Mouse (Mus musculus): Measurements from ENCODE around the gene Tmem50a. TPM values are rescaled to one million over a fixed set of nuclear protein-coding genes. Genes with fewer than 3 reads are reported as not detected.

Gene Tmem50a
- polyA plus RNA-seq, 1 experiment from 2014 or later = 253 TPM

- Histone ChIP-seq H3K27ac (ENCODE audit: low read length) (no peak overlapping the region), H3K4me3 (ENCODE audit: low read depth, low read length) (no peak overlapping the region), H3K9me3 (replicated peaks; ENCODE audit: control insufficient read depth, low read length, poor library complexity, severe bottlenecking) (no peaks in the 10 kb centered on the region), H3K9ac (ENCODE audit: low read depth, low read length) (no peak overlapping the region), H3K27me3 (ENCODE audit: control insufficient read depth, insufficient read depth, low read depth, low read length) (no peaks in the 10 kb centered on the region), H3K36me3 (ENCODE audit: control insufficient read depth, insufficient read depth, low read length) (peaks cover 4% of the 10 kb centered on the region), H3K4me2 (ENCODE audit: low read length) (no peak overlapping the region), H3K4me1 (ENCODE audit: control insufficient read depth, insufficient read depth, low read length) (no peaks in the 10 kb centered on the region)
- 82% methylated on average over 6 of the region's 6 CpGs for WGBS
- ATAC-seq = no peak
Observed at GRCm38 (mm10) chr4:134892096-134892495, 22.7 kb downstream of the Tmem50a start.

- Histone ChIP-seq H3K4me2 (ENCODE audit: low read length) (no peak overlapping the region), H3K9me3 (replicated peaks; ENCODE audit: control insufficient read depth, low read length, poor library complexity, severe bottlenecking) (no peaks in the 10 kb centered on the region), H3K36me3 (ENCODE audit: control insufficient read depth, insufficient read depth, low read length) (no peaks in the 10 kb centered on the region), H3K27ac (ENCODE audit: low read length) (no peak overlapping the region), H3K9ac (ENCODE audit: low read depth, low read length) (no peak overlapping the region), H3K4me1 (ENCODE audit: control insufficient read depth, insufficient read depth, low read length) (peaks cover 5% of the 10 kb centered on the region), H3K27me3 (ENCODE audit: control insufficient read depth, insufficient read depth, low read depth, low read length) (no peaks in the 10 kb centered on the region), H3K4me3 (ENCODE audit: low read depth, low read length) (no peak overlapping the region)
- 94% methylated on average over 4 of the region's 4 CpGs for WGBS
- ATAC-seq = no peak
Observed at GRCm38 (mm10) chr4:134884364-134884763, 30.5 kb downstream of the Tmem50a start.

GRCm38 (mm10) chr4:134883808-134884207, 31.0 kb downstream of the Tmem50a start:
- WGBS = 93% methylated on average over 10 of the region's 10 CpGs
- Histone ChIP-seq H3K4me1 (ENCODE audit: control insufficient read depth, insufficient read depth, low read length) (peaks cover 8% of the 10 kb centered on the region), H3K27me3 (ENCODE audit: control insufficient read depth, insufficient read depth, low read depth, low read length) (no peaks in the 10 kb centered on the region), H3K36me3 (ENCODE audit: control insufficient read depth, insufficient read depth, low read length) (no peaks in the 10 kb centered on the region), H3K9me3 (replicated peaks; ENCODE audit: control insufficient read depth, low read length, poor library complexity, severe bottlenecking) (no peaks in the 10 kb centered on the region), H3K9ac (ENCODE audit: low read depth, low read length) (no peak overlapping the region), H3K4me3 (ENCODE audit: low read depth, low read length) (no peak overlapping the region), H3K4me2 (ENCODE audit: low read length) (no peak overlapping the region), H3K27ac (ENCODE audit: low read length) (no peak overlapping the region)
- ATAC-seq = no peak

GRCm38 (mm10) chr4:134883266-134883665, 31.6 kb downstream of the Tmem50a start:
- Histone ChIP-seq H3K9me3 (replicated peaks; ENCODE audit: control insufficient read depth, low read length, poor library complexity, severe bottlenecking) (no peaks in the 10 kb centered on the region), H3K4me1 (ENCODE audit: control insufficient read depth, insufficient read depth, low read length) (peaks cover 8% of the 10 kb centered on the region), H3K27ac (ENCODE audit: low read length) (no peak overlapping the region), H3K27me3 (ENCODE audit: control insufficient read depth, insufficient read depth, low read depth, low read length) (no peaks in the 10 kb centered on the region), H3K4me2 (ENCODE audit: low read length) (no peak overlapping the region), H3K9ac (ENCODE audit: low read depth, low read length) (no peak overlapping the region), H3K4me3 (ENCODE audit: low read depth, low read length) (no peak overlapping the region), H3K36me3 (ENCODE audit: control insufficient read depth, insufficient read depth, low read length) (no peaks in the 10 kb centered on the region)
- 41% methylated on average over 7 of the region's 7 CpGs for WGBS
- ATAC-seq = no peak

- no peaks in the 10 kb centered on the region for H3K27me3 ChIP-seq (ENCODE audit: control insufficient read depth, insufficient read depth, low read depth, low read length)
Observed at GRCm38 (mm10) chr4:134880041-134880440, 34.8 kb downstream of the Tmem50a start.

GRCm38 (mm10) chr4:134879410-134879981, 35.3 kb downstream of the Tmem50a start:
- Histone ChIP-seq H3K4me1 (ENCODE audit: control insufficient read depth, insufficient read depth, low read length) (peaks cover 8% of the 10 kb centered on the region), H3K9me3 (replicated peaks; ENCODE audit: control insufficient read depth, low read length, poor library complexity, severe bottlenecking) (no peaks in the 10 kb centered on the region), H3K27me3 (ENCODE audit: control insufficient read depth, insufficient read depth, low read depth, low read length) (no peaks in the 10 kb centered on the region), H3K9ac (ENCODE audit: low read depth, low read length) (peak overlapping the region; percentile 54), H3K27ac (ENCODE audit: low read length) (no peak overlapping the region), H3K36me3 (ENCODE audit: control insufficient read depth, insufficient read depth, low read length) (no peaks in the 10 kb centered on the region), H3K4me3 (ENCODE audit: low read depth, low read length) (peak overlapping the region; percentile 31), H3K4me2 (ENCODE audit: low read length) (peak overlapping the region; percentile 63)
- peak; percentile 48; the same call in 1 of the 2 replicates for ATAC-seq
- WGBS = 2% methylated on average over 17 of the region's 17 CpGs

More at GRCm38 (mm10) chr4:134880041-134880440, 34.8 kb downstream of the Tmem50a start:
- no peaks in the 10 kb centered on the region for H3K9me3 ChIP-seq (replicated peaks; ENCODE audit: control insufficient read depth, low read length, poor library complexity, severe bottlenecking)
- H3K9ac ChIP-seq (ENCODE audit: low read depth, low read length) = no peak overlapping the region
- 36% methylated on average over 6 of the region's 6 CpGs for WGBS
- H3K36me3 ChIP-seq (ENCODE audit: control insufficient read depth, insufficient read depth, low read length) = no peaks in the 10 kb centered on the region
- peak overlapping the region; percentile 31; the same call in 1 of the 2 replicates for H3K4me3 ChIP-seq (ENCODE audit: low read depth, low read length)
- ATAC-seq = no peak
- peak overlapping the region; percentile 63 for H3K4me2 ChIP-seq (ENCODE audit: low read length)
- H3K4me1 ChIP-seq (ENCODE audit: control insufficient read depth, insufficient read depth, low read length) = peaks cover 8% of the 10 kb centered on the region
- no peak overlapping the region for H3K27ac ChIP-seq (ENCODE audit: low read length)

- H3K27ac ChIP-seq (ENCODE audit: low read length) = no peak overlapping the region
- H3K36me3 ChIP-seq (ENCODE audit: control insufficient read depth, insufficient read depth, low read length) = no peaks in the 10 kb centered on the region
- 80% methylated on average over 9 of the region's 9 CpGs for WGBS
- H3K4me3 ChIP-seq (ENCODE audit: low read depth, low read length) = no peak overlapping the region
- H3K4me1 ChIP-seq (ENCODE audit: control insufficient read depth, insufficient read depth, low read length) = peaks cover 8% of the 10 kb centered on the region
- no peaks in the 10 kb centered on the region for H3K27me3 ChIP-seq (ENCODE audit: control insufficient read depth, insufficient read depth, low read depth, low read length)
- no peaks in the 10 kb centered on the region for H3K9me3 ChIP-seq (replicated peaks; ENCODE audit: control insufficient read depth, low read length, poor library complexity, severe bottlenecking)
- ATAC-seq = no peak
- no peak overlapping the region for H3K4me2 ChIP-seq (ENCODE audit: low read length)
- no peak overlapping the region for H3K9ac ChIP-seq (ENCODE audit: low read depth, low read length)
Observed at GRCm38 (mm10) chr4:134876171-134876570, 38.7 kb downstream of the Tmem50a start.

GRCm38 (mm10) chr4:134871950-134872349, 42.9 kb downstream of the Tmem50a start:
- Histone ChIP-seq H3K27me3 (ENCODE audit: control insufficient read depth, insufficient read depth, low read depth, low read length) (peaks cover 11% of the 10 kb centered on the region), H3K4me2 (ENCODE audit: low read length) (no peak overlapping the region), H3K4me1 (ENCODE audit: control insufficient read depth, insufficient read depth, low read length) (peaks cover 2% of the 10 kb centered on the region; the same call in 1 of the 2 replicates), H3K27ac (ENCODE audit: low read length) (no peak overlapping the region), H3K36me3 (ENCODE audit: control insufficient read depth, insufficient read depth, low read length) (no peaks in the 10 kb centered on the region), H3K4me3 (ENCODE audit: low read depth, low read length) (no peak overlapping the region), H3K9ac (ENCODE audit: low read depth, low read length) (no peak overlapping the region), H3K9me3 (replicated peaks; ENCODE audit: control insufficient read depth, low read length, poor library complexity, severe bottlenecking) (no peaks in the 10 kb centered on the region)
- 57% methylated on average over 2 of the region's 2 CpGs for WGBS
- ATAC-seq = no peak

GRCm38 (mm10) chr4:134871477-134871876, 43.3 kb downstream of the Tmem50a start:
- no peak overlapping the region for H3K27ac ChIP-seq (ENCODE audit: low read length)
- no peak for ATAC-seq
- no peak overlapping the region for H3K4me3 ChIP-seq (ENCODE audit: low read depth, low read length)
- peaks cover 2% of the 10 kb centered on the region; the same call in 1 of the 2 replicates for H3K4me1 ChIP-seq (ENCODE audit: control insufficient read depth, insufficient read depth, low read length)
- no peak overlapping the region for H3K9ac ChIP-seq (ENCODE audit: low read depth, low read length)
- peaks cover 11% of the 10 kb centered on the region for H3K27me3 ChIP-seq (ENCODE audit: control insufficient read depth, insufficient read depth, low read depth, low read length)
- H3K4me2 ChIP-seq (ENCODE audit: low read length) = no peak overlapping the region
- H3K9me3 ChIP-seq (replicated peaks; ENCODE audit: control insufficient read depth, low read length, poor library complexity, severe bottlenecking) = no peaks in the 10 kb centered on the region
- no peaks in the 10 kb centered on the region for H3K36me3 ChIP-seq (ENCODE audit: control insufficient read depth, insufficient read depth, low read length)
- 53% methylated on average over 4 of the region's 4 CpGs for WGBS

Measured in midbrain, embryonic 16.5 days (tissue).